Mouse (Mus musculus) liver, adult 2 months (tissue): ENCODE data around the gene Grap.

Experiments used
- CTCF ChIP-seq: fragments of 200-500 bp; IDR thresholded peaks from 2 replicates; pipeline ENCODE4 v1.5.1; 2011; ENCODE audit warnings: low read depth, low read length, control low read depth
- POLR2A ChIP-seq: fragments of 200-500 bp; IDR thresholded peaks from 2 replicates; pipeline ENCODE4 v1.6.1; 2011; ENCODE audit warnings: low read length, control low read depth; ENCODE audit not compliant: insufficient read depth; ENCODE audit errors: extremely low read depth

- TF ChIP-seq CTCF: no peak
- no peak for TF ChIP-seq POLR2A
These were observed 69.0 kb downstream of the Grap start for GRCm38 (mm10) chr11:61722077-61722476.
